Mouse (Mus musculus): ENCODE measurements at regions not wholly inside any gene's neighbourhood (a gene's known extent, or its start where the extent isn't known, plus 50 kb on each side); places are given as distances from the start of the nearest gene placed in this dataset.

DNA sequence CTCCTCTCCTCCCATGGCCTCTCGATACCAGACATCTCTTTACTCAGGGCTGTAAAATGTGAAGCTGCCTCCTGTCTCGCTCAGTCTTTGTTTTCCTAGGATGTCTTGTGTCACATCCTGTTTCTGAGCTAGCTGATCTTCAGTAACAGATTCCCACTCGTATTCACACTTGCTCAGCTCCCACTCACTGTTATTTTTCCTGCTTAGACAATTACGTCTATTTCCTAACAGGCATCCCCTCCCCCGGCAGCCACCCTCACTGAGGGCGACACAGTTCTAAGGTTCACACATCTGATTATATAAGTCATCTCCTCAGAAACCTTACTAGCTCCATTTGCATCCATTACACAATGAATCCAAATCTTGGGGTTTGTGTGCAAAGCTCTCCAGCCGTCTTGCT is 74.9 kb upstream of the Pde7b start:
- DNase-seq (ENCODE audit: low read depth, low spot score) = no peak
- Histone ChIP-seq H3K36me3 (ENCODE audit: control insufficient read depth in 1 of 2, insufficient read depth in 2 of 2, low read length in 2 of 2) (no peaks in the 10 kb centered on the region), H3K9me3 (replicated peaks; ENCODE audit: insufficient read depth, low read length) (no peaks in the 10 kb centered on the region), H3K27me3 (ENCODE audit: control insufficient read depth in 1 of 2, insufficient read depth in 2 of 2, low read length in 2 of 2) (peaks cover 8 to 12% of the 10 kb centered on the region in 2 experiments), H3K79me2 (ENCODE audit: control insufficient read depth, insufficient read depth, low read length, poor library complexity) (no peaks in the 10 kb centered on the region), H3K27ac (ENCODE audit: control insufficient read depth, low read depth, low read length) (no peak overlapping the region), H3K9ac (ENCODE audit: control insufficient read depth, low read depth, low read length, poor library complexity, severe bottlenecking) (no peak overlapping the region), H3K4me3 (ENCODE audit: control insufficient read depth in 1 of 2, insufficient read depth in 1 of 2, low read depth in 2 of 2, low read length in 2 of 2) (no peak overlapping the region), H3K4me1 (ENCODE audit: control insufficient read depth in 1 of 2, insufficient read depth in 2 of 2, low read length in 2 of 2) (no peaks in the 10 kb centered on the region)
- TF ChIP-seq USF2 (IDR thresholded peaks at IDR 0.05; ENCODE audit: borderline replicate concordance in 1 of 2, insufficient read depth in 1 of 2, low read depth in 1 of 2, low read length in 2 of 2) = no peak
- no peak for TF ChIP-seq MYB (IDR thresholded peaks at IDR 0.05; ENCODE audit: low read depth, low read length)
- TF ChIP-seq RCOR1 (IDR thresholded peaks at IDR 0.05; ENCODE audit: low read depth, low read length) = no peak
- no peak for TF ChIP-seq KAT2A (conservative IDR thresholded peaks at IDR 0.05; ENCODE audit: low read depth, low read length)
- TF ChIP-seq MEF2A (IDR thresholded peaks at IDR 0.05; ENCODE audit: extremely low read depth, insufficient replicate concordance, low read depth, low read length, poor library complexity, severe bottlenecking) = no peak
- TF ChIP-seq ZNF384 (IDR thresholded peaks at IDR 0.05; ENCODE audit: low read depth, low read length) = no peak
- TF ChIP-seq MAX (IDR thresholded peaks at IDR 0.05; ENCODE audit: low read length) = no peak
- TF ChIP-seq MAFK (IDR thresholded peaks at IDR 0.05; ENCODE audit: borderline replicate concordance, low read depth, low read length) = no peak
- TF ChIP-seq SIN3A (IDR thresholded peaks at IDR 0.05; ENCODE audit: low read length) = no peak
- TF ChIP-seq POLR2AphosphoS2 (IDR thresholded peaks at IDR 0.05; ENCODE audit: low read length) = no peak
- TF ChIP-seq ZMIZ1 (IDR thresholded peaks at IDR 0.05; ENCODE audit: low read depth, low read length) = no peak

DNA sequence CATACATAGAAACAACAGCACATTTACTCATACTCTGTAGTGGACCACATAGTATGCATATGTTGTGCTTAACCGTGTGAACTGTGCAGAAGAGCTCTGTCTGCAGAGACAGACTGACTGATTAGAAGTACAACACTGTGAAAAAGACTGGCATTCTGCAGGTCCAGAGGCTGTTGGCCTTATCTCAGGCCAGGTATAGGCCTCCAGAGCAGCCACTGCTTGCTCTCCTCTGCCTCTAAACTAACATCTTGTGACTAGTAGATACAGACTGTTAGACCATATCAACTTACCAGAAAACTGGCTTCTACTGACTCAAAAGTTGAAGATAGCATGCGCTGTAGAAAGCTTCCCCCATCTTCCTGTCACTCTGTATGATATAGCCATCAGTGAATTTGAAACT is 73.5 kb upstream of the Pde7b start:
- H3K4me1 ChIP-seq (ENCODE audit: control insufficient read depth in 1 of 2, insufficient read depth in 2 of 2, low read length in 2 of 2) = no peaks in the 10 kb centered on the region
- H3K79me2 ChIP-seq (ENCODE audit: control insufficient read depth, insufficient read depth, low read length, poor library complexity) = no peaks in the 10 kb centered on the region
- no peak overlapping the region for H3K9ac ChIP-seq (ENCODE audit: control insufficient read depth, low read depth, low read length, poor library complexity, severe bottlenecking)
- TF ChIP-seq POLR2AphosphoS2 (IDR thresholded peaks at IDR 0.05; ENCODE audit: low read length) (no peak), MEF2A (IDR thresholded peaks at IDR 0.05; ENCODE audit: extremely low read depth, insufficient replicate concordance, low read depth, low read length, poor library complexity, severe bottlenecking) (no peak), GABPA (IDR thresholded peaks at IDR 0.05; ENCODE audit: low read depth, low read length) (no peak), ZMIZ1 (IDR thresholded peaks at IDR 0.05; ENCODE audit: low read depth, low read length) (no peak), MAFK (IDR thresholded peaks at IDR 0.05; ENCODE audit: borderline replicate concordance, low read depth, low read length) (no peak), ZNF384 (IDR thresholded peaks at IDR 0.05; ENCODE audit: low read depth, low read length) (no peak), MAZ (IDR thresholded peaks at IDR 0.05; ENCODE audit: low read depth, low read length) (no peak), POLR2A (IDR thresholded peaks at IDR 0.05; ENCODE audit: control insufficient read depth in 1 of 2, insufficient read depth in 1 of 2, low read depth in 1 of 2, low read length in 2 of 2, poor library complexity in 1 of 2) (no peak), NELFE (IDR thresholded peaks at IDR 0.05; ENCODE audit: low read depth, low read length) (no peak), TAL1 (IDR thresholded peaks at IDR 0.05; ENCODE audit: low read length) (no peak), USF2 (IDR thresholded peaks at IDR 0.05; ENCODE audit: borderline replicate concordance in 1 of 2, insufficient read depth in 1 of 2, low read depth in 1 of 2, low read length in 2 of 2) (no peak), MYC (IDR thresholded peaks at IDR 0.05; ENCODE audit: low read depth, low read length) (no peak), ELF1 (IDR thresholded peaks at IDR 0.05; ENCODE audit: low read depth, low read length) (no peak), JUND (IDR thresholded peaks at IDR 0.05; ENCODE audit: low read depth, low read length) (no peak), SIN3A (IDR thresholded peaks at IDR 0.05; ENCODE audit: low read length) (no peak), RAD21 (IDR thresholded peaks at IDR 0.05; ENCODE audit: low read depth, low read length) (no peak), TBP (IDR thresholded peaks at IDR 0.05; ENCODE audit: low read depth, low read length) (no peak), CHD1 (IDR thresholded peaks at IDR 0.05; ENCODE audit: low read depth, low read length) (no peak)
- H3K4me3 ChIP-seq (ENCODE audit: control insufficient read depth in 1 of 2, insufficient read depth in 1 of 2, low read depth in 2 of 2, low read length in 2 of 2) = no peak overlapping the region
- H3K9me3 ChIP-seq (replicated peaks; ENCODE audit: insufficient read depth, low read length) = no peaks in the 10 kb centered on the region
- no peak for DNase-seq (ENCODE audit: low read depth, low spot score)
- H3K27ac ChIP-seq (ENCODE audit: control insufficient read depth, low read depth, low read length) = no peak overlapping the region
- peaks cover 6 to 12% of the 10 kb centered on the region in 2 experiments for H3K27me3 ChIP-seq (ENCODE audit: control insufficient read depth in 1 of 2, insufficient read depth in 2 of 2, low read length in 2 of 2)
- H3K36me3 ChIP-seq (ENCODE audit: control insufficient read depth in 1 of 2, insufficient read depth in 2 of 2, low read length in 2 of 2) = no peaks in the 10 kb centered on the region

All from MEL (cell line).